Mouse (Mus musculus) kidney, embryonic 14.5 days (tissue): Measurements from ENCODE around the gene Olfr1107. TPM values are rescaled to one million over a fixed set of nuclear protein-coding genes. Genes with fewer than 3 reads are reported as not detected.

ENCODE experiments used
- ATAC-seq: fragments of 200-750 bp; cut with Nextera tagmentation; 2 replicates; pipeline ENCODE4 v1.8.0; 2017; ENCODE audit warnings: moderate number of reproducible peaks, mild to moderate bottlenecking, moderate TSS enrichment, moderate library complexity; ENCODE audit not compliant: low FRiP score, low TSS enrichment
- H3K27ac ChIP-seq: fragments of 300-500 bp; sonication (generic); 2 replicates; pipeline ENCODE4 v1.5.1; 2014; ENCODE audit warnings: low read depth, mild to moderate bottlenecking, low read length, moderate library complexity, mixed read lengths
- H3K27me3 ChIP-seq: fragments of 300-500 bp; sonication (generic); 2 replicates; pipeline ENCODE4 v1.6.1; 2014; ENCODE audit warnings: mild to moderate bottlenecking, low read length; ENCODE audit not compliant: control insufficient read depth, insufficient read depth
- H3K36me3 ChIP-seq: fragments of 300-500 bp; sonication (generic); 2 replicates; pipeline ENCODE4 v1.6.1; 2014; ENCODE audit warnings: low read length, mixed read lengths; ENCODE audit not compliant: control insufficient read depth, insufficient read depth
- H3K4me1 ChIP-seq: fragments of 300-500 bp; sonication (generic); 2 replicates; pipeline ENCODE4 v1.6.1; 2014; ENCODE audit warnings: low read length, mixed read lengths; ENCODE audit not compliant: control insufficient read depth, insufficient read depth
- H3K4me2 ChIP-seq: fragments of 300-500 bp; sonication (generic); replicated peaks from 2 replicates; pipeline ENCODE4 v1.6.1; 2014; ENCODE audit warnings: low read depth, mild to moderate bottlenecking, low read length
- H3K4me3 ChIP-seq: fragments of 300-500 bp; sonication (generic); 2 replicates; pipeline ENCODE4 v1.5.1; 2014; ENCODE audit warnings: mild to moderate bottlenecking, low read length
- H3K9ac ChIP-seq: fragments of 300-500 bp; sonication (generic); 2 replicates; pipeline ENCODE4 v1.6.1; 2014; ENCODE audit warnings: low read depth, mild to moderate bottlenecking, low read length, moderate library complexity
- H3K9me3 ChIP-seq: fragments of 300-500 bp; sonication (generic); 2 replicates; pipeline ENCODE4 v1.6.1; 2016; ENCODE audit warnings: low read length; ENCODE audit not compliant: control insufficient read depth
- WGBS: fragments of 180-500 bp; shearing (Covaris S2); extraction: QIAGEN DNeasy Blood & Tissue Kit; methylation state at CpG from one replicate; pipeline ENCODE4 v1.1.7; 2014; 5-methylcytosine and 5-hydroxymethylcytosine counted together
- polyA plus RNA-seq: library from polyadenylated mRNA; unstranded; fragments of >200 nt; fragmentation: Nextera tagmentation; extraction: Ambion mirVana; gene quantifications from 2 replicates; pipeline ENCODE4 v1.2.1, GENCODE M21; 2014

Olfr1107 gene
- not detected in 2 replicates for polyA plus RNA-seq

GRCm38 (mm10) chr2:87075717-87076116, at the start of gene Olfr1107:
Gene Olfr1107 (minus strand): TSS chr2:87075817.
- ATAC-seq: no peak
- Histone ChIP-seq H3K27me3 (no peaks in the 10 kb centered on the region), H3K9ac (no peak within 1 kb of the TSS), H3K4me1 (no peaks in the 10 kb centered on the region), H3K4me2 (no peak within 1 kb of the TSS), H3K4me3 (no peak within 1 kb of the TSS), H3K36me3 (no peaks in the 10 kb centered on the region), H3K9me3 (no peaks in the 10 kb centered on the region), H3K27ac (no peak within 1 kb of the TSS)
- 81% methylated on average over 1 of the region's 1 CpGs for WGBS

- Histone ChIP-seq H3K4me2 (no peak within 1 kb of the TSS), H3K27ac (no peak within 1 kb of the TSS), H3K9me3 (no peaks in the 10 kb centered on the region), H3K4me3 (no peak within 1 kb of the TSS), H3K36me3 (no peaks in the 10 kb centered on the region), H3K9ac (no peak within 1 kb of the TSS), H3K27me3 (no peaks in the 10 kb centered on the region), H3K4me1 (no peaks in the 10 kb centered on the region)
- no peak for ATAC-seq
These were observed 38.9 kb upstream of the Olfr1107 start, which contains the start of gene Olfr259 for GRCm38 (mm10) chr2:87114467-87114866. Gene Olfr259 (minus strand): TSS chr2:87114567.

DNA sequence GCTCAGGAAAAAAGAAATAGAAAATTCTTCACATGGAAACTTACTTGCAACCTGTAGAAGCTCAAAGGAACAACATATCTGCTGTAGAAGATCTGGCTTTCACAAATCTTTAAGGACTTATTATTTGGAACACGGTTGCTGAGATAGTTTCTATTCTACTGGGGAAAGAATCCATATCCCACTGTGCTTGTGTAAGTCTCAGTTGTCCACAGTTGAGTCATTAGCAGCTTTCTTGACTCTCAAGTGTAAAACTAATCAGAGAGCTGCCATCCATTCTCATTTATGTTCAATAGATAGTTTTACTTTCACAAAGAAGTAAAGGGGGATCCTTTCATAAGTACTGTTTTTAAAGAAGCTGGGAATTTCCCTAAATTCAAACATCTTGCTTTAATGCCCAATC, 20.3 kb upstream of the Olfr1107 start, which contains the start of gene Olfr1109:
Olfr1109 (minus strand) TSS at position 101 of the 400 bp plus-strand sequence.
- ATAC-seq: no peak
- 91% methylated on average over 1 of the region's 1 CpGs for WGBS
- H3K36me3 ChIP-seq: no peaks in the 10 kb centered on the region

GRCm38 (mm10) chr2:87052173-87052572, 23.4 kb downstream of the Olfr1107 start, which contains the start of gene Olfr1106:
Gene Olfr1106 (minus strand): TSS chr2:87052273.
- Histone ChIP-seq H3K36me3 (no peaks in the 10 kb centered on the region), H3K4me2 (no peak within 1 kb of the TSS), H3K27ac (no peak within 1 kb of the TSS), H3K9ac (no peak within 1 kb of the TSS), H3K4me1 (no peaks in the 10 kb centered on the region), H3K27me3 (no peaks in the 10 kb centered on the region), H3K4me3 (no peak within 1 kb of the TSS), H3K9me3 (no peaks in the 10 kb centered on the region)
- no peak for ATAC-seq
- 83% methylated on average over 1 of the region's 1 CpGs for WGBS

More for the DNA sequence above, 20.3 kb upstream of the Olfr1107 start, which contains the start of gene Olfr1109:
- no peak within 1 kb of the TSS for H3K4me3 ChIP-seq
- no peaks in the 10 kb centered on the region for H3K4me1 ChIP-seq
- H3K9me3 ChIP-seq: no peaks in the 10 kb centered on the region
- no peak within 1 kb of the TSS for H3K27ac ChIP-seq
- H3K9ac ChIP-seq: no peak within 1 kb of the TSS
- H3K27me3 ChIP-seq: no peaks in the 10 kb centered on the region
- H3K4me2 ChIP-seq: no peak within 1 kb of the TSS

DNA sequence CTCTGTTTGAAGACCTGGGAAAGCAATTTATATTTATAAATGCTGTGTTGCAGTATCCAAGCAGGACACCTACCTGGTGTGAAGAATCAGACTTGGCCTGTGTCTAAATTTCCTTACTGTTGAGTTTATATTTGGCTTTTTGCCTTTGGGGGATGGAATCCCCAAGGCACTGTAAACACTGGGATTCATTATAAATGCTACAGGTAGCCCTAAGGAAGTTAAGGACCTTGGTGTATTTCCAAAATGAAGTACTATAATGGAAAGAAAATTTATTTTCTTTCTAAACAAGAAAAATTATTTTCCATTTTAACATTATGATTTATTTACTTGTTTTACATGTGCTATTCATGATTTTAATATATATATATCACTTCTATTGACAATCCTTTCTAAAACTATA, 39.2 kb downstream of the Olfr1107 start, which contains the start of gene Olfr1105:
Olfr1105 (minus strand) TSS at position 101 of the 400 bp plus-strand sequence.
- Histone ChIP-seq H3K27me3 (no peaks in the 10 kb centered on the region), H3K9me3 (no peaks in the 10 kb centered on the region), H3K9ac (no peak within 1 kb of the TSS), H3K27ac (no peak within 1 kb of the TSS), H3K4me3 (no peak within 1 kb of the TSS), H3K36me3 (no peaks in the 10 kb centered on the region), H3K4me2 (no peak within 1 kb of the TSS), H3K4me1 (no peaks in the 10 kb centered on the region)
- ATAC-seq: no peak

DNA sequence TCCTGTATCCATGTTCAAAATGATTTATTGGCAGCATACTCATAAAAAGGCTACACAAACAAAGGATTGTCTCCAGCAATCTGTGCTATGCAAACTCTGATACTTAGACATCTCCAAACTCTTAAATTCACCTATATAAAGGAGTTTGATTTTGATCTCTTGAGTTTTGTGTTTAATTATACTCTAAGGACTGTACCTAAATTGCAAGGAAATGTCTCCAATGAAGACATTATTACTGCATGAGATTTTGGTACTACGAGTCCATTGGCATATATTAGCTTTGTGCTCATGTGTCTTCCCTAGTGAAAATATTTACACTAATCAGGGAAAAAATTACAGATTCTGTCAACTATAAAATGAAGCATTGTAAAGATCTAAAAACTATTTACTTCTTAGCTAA, 48.6 kb downstream of the Olfr1107 start, which contains the start of gene Olfr1104:
Olfr1104 (minus strand) TSS at position 101 of the 400 bp plus-strand sequence.
- H3K4me3 ChIP-seq: no peak within 1 kb of the TSS
- H3K4me1 ChIP-seq: no peaks in the 10 kb centered on the region
- WGBS: 82% methylated on average over 1 of the region's 1 CpGs
- no peak within 1 kb of the TSS for H3K4me2 ChIP-seq
- H3K9me3 ChIP-seq: no peaks in the 10 kb centered on the region
- no peak within 1 kb of the TSS for H3K9ac ChIP-seq
- no peaks in the 10 kb centered on the region for H3K27me3 ChIP-seq
- H3K27ac ChIP-seq: no peak within 1 kb of the TSS
- H3K36me3 ChIP-seq: no peaks in the 10 kb centered on the region
- no peak for ATAC-seq

Other genes with a start within 250 kb of the Olfr1107 start
- not detected in 2 replicates for gene Olfr1095, start 224.1 kb downstream of the Olfr1107 start, polyA plus RNA-seq
- gene Gm13723, start 201.0 kb downstream of the Olfr1107 start, polyA plus RNA-seq: not detected in 2 replicates
- not detected in 2 replicates for gene Olfr1097, start 183.6 kb downstream of the Olfr1107 start, polyA plus RNA-seq
- gene Olfr1098, start 151.3 kb downstream of the Olfr1107 start, polyA plus RNA-seq: not detected in 2 replicates
- not detected in 2 replicates for gene Olfr1099, start 115.1 kb downstream of the Olfr1107 start, polyA plus RNA-seq
- gene Olfr1100, start 95.9 kb downstream of the Olfr1107 start, polyA plus RNA-seq: not detected in 2 replicates
- not detected in 2 replicates for gene Olfr1101, start 84.6 kb downstream of the Olfr1107 start, polyA plus RNA-seq
- not detected in 2 replicates for gene Olfr1102, start 77.4 kb downstream of the Olfr1107 start, polyA plus RNA-seq
- gene Olfr1104, start 48.7 kb downstream of the Olfr1107 start, polyA plus RNA-seq: not detected in 2 replicates
- not detected in 2 replicates for gene Olfr1105, start 39.3 kb downstream of the Olfr1107 start, polyA plus RNA-seq
- not detected in 2 replicates for gene Olfr1106, start 23.5 kb downstream of the Olfr1107 start, polyA plus RNA-seq
- gene Olfr1109, start 20.2 kb upstream of the Olfr1107 start, polyA plus RNA-seq: not detected in 2 replicates
- not detected in 2 replicates for gene Olfr259, start 38.8 kb upstream of the Olfr1107 start, polyA plus RNA-seq
- not detected in 2 replicates for gene Olfr1110, start 64.5 kb upstream of the Olfr1107 start, polyA plus RNA-seq
- not detected in 2 replicates for gene Olfr1111, start 76.8 kb upstream of the Olfr1107 start, polyA plus RNA-seq
- not detected in 2 replicates for gene Olfr1112, start 112.0 kb upstream of the Olfr1107 start, polyA plus RNA-seq
- gene Olfr1113, start 133.2 kb upstream of the Olfr1107 start, polyA plus RNA-seq: not detected in 2 replicates
- not detected in 2 replicates for gene Olfr1115, start 172.2 kb upstream of the Olfr1107 start, polyA plus RNA-seq
- not detected in 2 replicates for gene Olfr1116, start 191.7 kb upstream of the Olfr1107 start, polyA plus RNA-seq
- not detected in 2 replicates for gene Olfr1118, start 231.8 kb upstream of the Olfr1107 start, polyA plus RNA-seq